Mouse (Mus musculus) MEL (cell line): ENCODE measurements around the gene Pcmt1. TPM values are rescaled to one million over a fixed set of nuclear protein-coding genes. Genes with fewer than 3 reads are reported as not detected.

ENCODE experiments used
- DNase-seq: peaks from one replicate; pipeline ENCODE4 v3.0.0; 2011; ENCODE audit warnings: low read depth, low spot score
- H3K27ac ChIP-seq: 2 replicates; pipeline ENCODE4 v1.5.1; 2012; ENCODE audit warnings: low read depth, mild to moderate bottlenecking, control low read depth, low read length, moderate library complexity; ENCODE audit not compliant: control insufficient read depth
- H3K27me3 ChIP-seq, 2 experiments: fragments of 150-350 bp in 1 of 2; sonication (generic) in 1 of 2; 2 replicates each; pipeline ENCODE4 v1.6.1; 2012; ENCODE audit warnings: low read length in 2 of 2, mild to moderate bottlenecking in 2 of 2, improper control_type of control experiment in 1 of 2, moderate library complexity in 1 of 2; ENCODE audit not compliant: insufficient read depth in 2 of 2, control insufficient read depth in 1 of 2
- H3K36me3 ChIP-seq, 2 experiments: 2 replicates each; pipeline ENCODE4 v1.6.1; 2012 to 2014; ENCODE audit warnings: low read length in 2 of 2, improper control_type of control experiment in 1 of 2, inconsistent platforms in 1 of 2, mild to moderate bottlenecking in 1 of 2; ENCODE audit not compliant: insufficient read depth in 2 of 2, control insufficient read depth in 1 of 2
- H3K4me1 ChIP-seq, 2 experiments: fragments of 150-350 bp in 1 of 2; sonication (generic) in 1 of 2; 2 replicates each; pipeline ENCODE4 v1.6.1; 2012; ENCODE audit warnings: low read length in 2 of 2, improper control_type of control experiment in 1 of 2, mild to moderate bottlenecking in 1 of 2; ENCODE audit not compliant: insufficient read depth in 2 of 2, control insufficient read depth in 1 of 2
- H3K4me3 ChIP-seq, 2 experiments: fragments of 150-350 bp in 1 of 2; sonication (generic) in 1 of 2; 2 replicates each; pipeline ENCODE4 v1.5.1; 2012; ENCODE audit warnings: low read depth in 2 of 2, low read length in 2 of 2, mild to moderate bottlenecking in 2 of 2, moderate library complexity in 2 of 2, control low read depth in 1 of 2, improper control_type of control experiment in 1 of 2; ENCODE audit not compliant: control insufficient read depth in 1 of 2, insufficient read depth in 1 of 2
- H3K79me2 ChIP-seq: 2 replicates; pipeline ENCODE4 v1.6.1; 2012; ENCODE audit warnings: mild to moderate bottlenecking, low read length, moderate library complexity; ENCODE audit not compliant: control insufficient read depth, poor library complexity, insufficient read depth
- H3K9ac ChIP-seq: 2 replicates; pipeline ENCODE4 v1.6.1; 2012; ENCODE audit warnings: low read depth, mild to moderate bottlenecking, control low read depth, low read length, moderate library complexity; ENCODE audit not compliant: control insufficient read depth, poor library complexity, severe bottlenecking
- H3K9me3 ChIP-seq: fragments of 150-350 bp; sonication (generic); replicated peaks from 2 replicates; pipeline ENCODE4 v1.6.1; 2012; ENCODE audit warnings: mild to moderate bottlenecking, low read length, improper control_type of control experiment, moderate library complexity; ENCODE audit not compliant: insufficient read depth
- BHLHE40 ChIP-seq: IDR thresholded peaks from 2 replicates; pipeline ENCODE4 v1.6.1; 2012; ENCODE audit warnings: low read depth, mild to moderate bottlenecking, inconsistent platforms, low read length, improper control_type of control experiment, borderline replicate concordance
- CHD1 ChIP-seq: IDR thresholded peaks from 2 replicates; pipeline ENCODE4 v1.6.1; 2012; ENCODE audit warnings: low read depth, mild to moderate bottlenecking, inconsistent platforms, low read length, improper control_type of control experiment
- CHD2 ChIP-seq: IDR thresholded peaks from 2 replicates; pipeline ENCODE4 v1.6.1; 2011; ENCODE audit warnings: low read length, improper control_type of control experiment
- CTCF ChIP-seq, 3 experiments: IDR thresholded peaks in 2 of 3; conservative IDR thresholded peaks in 1 of 3; 2 replicates each; pipeline ENCODE4 v1.5.1; 2011 to 2012; ENCODE audit warnings: low read length in 3 of 3, low read depth in 2 of 3, mild to moderate bottlenecking in 2 of 3, improper control_type of control experiment in 1 of 3, inconsistent platforms in 1 of 3, mixed read lengths in 1 of 3, moderate library complexity in 1 of 3; ENCODE audit not compliant: control insufficient read depth in 1 of 3, insufficient read depth in 1 of 3, poor library complexity in 1 of 3, severe bottlenecking in 1 of 3
- E2F4 ChIP-seq: IDR thresholded peaks from 2 replicates; pipeline ENCODE4 v1.6.1; 2011; ENCODE audit warnings: low read depth, low read length, improper control_type of control experiment, borderline replicate concordance
- ELF1 ChIP-seq: IDR thresholded peaks from 2 replicates; pipeline ENCODE4 v1.6.1; 2014; ENCODE audit warnings: low read depth, mild to moderate bottlenecking, inconsistent platforms, low read length, improper control_type of control experiment, moderate library complexity
- EP300 ChIP-seq, 2 experiments: IDR thresholded peaks; 2 replicates each; pipeline ENCODE4 v1.6.1; 2011; ENCODE audit warnings: improper control_type of control experiment in 2 of 2, low read length in 2 of 2, low read depth in 1 of 2, mild to moderate bottlenecking in 1 of 2
- ETS1 ChIP-seq: IDR thresholded peaks from 2 replicates; pipeline ENCODE4 v1.6.1; 2012; ENCODE audit warnings: low read depth, mild to moderate bottlenecking, inconsistent platforms, low read length, improper control_type of control experiment, moderate library complexity
- GABPA ChIP-seq: IDR thresholded peaks from 2 replicates; pipeline ENCODE4 v1.6.1; 2012; ENCODE audit warnings: low read depth, mild to moderate bottlenecking, inconsistent platforms, low read length, improper control_type of control experiment, moderate library complexity
- GATA1 ChIP-seq: IDR thresholded peaks from 2 replicates; pipeline ENCODE4 v1.6.1; 2011; ENCODE audit warnings: low read depth, low read length, improper control_type of control experiment
- HCFC1 ChIP-seq: IDR thresholded peaks from 2 replicates; pipeline ENCODE4 v1.6.1; 2012; ENCODE audit warnings: low read depth, mild to moderate bottlenecking, inconsistent platforms, low read length, improper control_type of control experiment, moderate library complexity
- KAT2A ChIP-seq: conservative IDR thresholded peaks from 2 replicates; pipeline ENCODE4 v1.6.1; 2012; ENCODE audit warnings: low read depth, low read length, improper control_type of control experiment, inconsistent platforms
- MAFK ChIP-seq: IDR thresholded peaks from 2 replicates; pipeline ENCODE4 v1.6.1; 2011; ENCODE audit warnings: low read depth, mild to moderate bottlenecking, low read length, improper control_type of control experiment, borderline replicate concordance
- MAZ ChIP-seq: IDR thresholded peaks from 2 replicates; pipeline ENCODE4 v1.6.1; 2012; ENCODE audit warnings: low read depth, mild to moderate bottlenecking, inconsistent platforms, low read length, improper control_type of control experiment
- MYC ChIP-seq: IDR thresholded peaks from 2 replicates; pipeline ENCODE4 v1.6.1; 2011; ENCODE audit warnings: low read depth, mild to moderate bottlenecking, low read length, improper control_type of control experiment, moderate library complexity
- NRF1 ChIP-seq: IDR thresholded peaks from 2 replicates; pipeline ENCODE4 v1.6.1; 2014; ENCODE audit warnings: low read depth, mild to moderate bottlenecking, inconsistent platforms, low read length, improper control_type of control experiment, moderate library complexity; ENCODE audit not compliant: poor library complexity, insufficient read depth, severe bottlenecking
- POLR2AphosphoS5 ChIP-seq: IDR thresholded peaks from 2 replicates; pipeline ENCODE4 v1.6.1; 2012; ENCODE audit warnings: low read depth, borderline replicate concordance, mild to moderate bottlenecking, inconsistent platforms, low read length, moderate library complexity, mixed read lengths
- RCOR1 ChIP-seq: IDR thresholded peaks from 2 replicates; pipeline ENCODE4 v1.6.1; 2012; ENCODE audit warnings: low read depth, mild to moderate bottlenecking, inconsistent platforms, low read length, improper control_type of control experiment
- SIN3A ChIP-seq: IDR thresholded peaks from 2 replicates; pipeline ENCODE4 v1.6.1; 2012; ENCODE audit warnings: low read length, improper control_type of control experiment, inconsistent platforms
- SMC3 ChIP-seq: IDR thresholded peaks from 2 replicates; pipeline ENCODE4 v1.6.1; 2011; ENCODE audit warnings: low read depth, low read length, improper control_type of control experiment
- TAL1 ChIP-seq: IDR thresholded peaks from 2 replicates; pipeline ENCODE4 v1.6.1; 2012; ENCODE audit warnings: mild to moderate bottlenecking, inconsistent platforms, low read length, moderate library complexity, mixed read lengths
- TBP ChIP-seq: IDR thresholded peaks from 2 replicates; pipeline ENCODE4 v1.8.0; 2011; ENCODE audit warnings: low read depth, low read length, improper control_type of control experiment
- TCF12 ChIP-seq: IDR thresholded peaks from 2 replicates; pipeline ENCODE4 v1.6.1; 2014; ENCODE audit warnings: low read depth, mild to moderate bottlenecking, inconsistent platforms, low read length, improper control_type of control experiment, moderate library complexity
- UBTF ChIP-seq: IDR thresholded peaks from 2 replicates; pipeline ENCODE4 v1.6.1; 2012; ENCODE audit warnings: low read depth, mild to moderate bottlenecking, inconsistent platforms, low read length, improper control_type of control experiment, moderate library complexity, borderline replicate concordance; ENCODE audit not compliant: insufficient read depth
- ZC3H11A ChIP-seq: IDR thresholded peaks from 2 replicates; pipeline ENCODE4 v1.6.1; 2012; ENCODE audit warnings: low read depth, mild to moderate bottlenecking, inconsistent platforms, low read length, improper control_type of control experiment
- ZKSCAN1 ChIP-seq: IDR thresholded peaks from 2 replicates; pipeline ENCODE4 v1.6.1; 2012; ENCODE audit warnings: low read depth, mild to moderate bottlenecking, inconsistent platforms, low read length, improper control_type of control experiment, moderate library complexity
- ZMIZ1 ChIP-seq: IDR thresholded peaks from 2 replicates; pipeline ENCODE4 v1.6.1; 2012; ENCODE audit warnings: low read depth, mild to moderate bottlenecking, inconsistent platforms, low read length, improper control_type of control experiment, moderate library complexity
- ZNF384 ChIP-seq: IDR thresholded peaks from 2 replicates; pipeline ENCODE4 v1.6.1; 2012; ENCODE audit warnings: low read depth, mild to moderate bottlenecking, inconsistent platforms, low read length, improper control_type of control experiment
- polyA plus RNA-seq, 2 experiments: library from polyadenylated mRNA; stranded (reverse) in 1 of 2; unstranded in 1 of 2; fragments of >175 nt in 1 of 2; fragments of >200 nt in 1 of 2; gene quantifications; 2 replicates each; pipeline versions ENCODE4 v1.2.1 to v1.2.4; 2012; ENCODE audit warnings: low replicate concordance in 2 of 2, low read depth in 1 of 2; ENCODE audit not compliant: insufficient read length in 2 of 2, insufficient read depth in 1 of 2, missing spikeins in 1 of 2
- total RNA-seq: library from RNA; depleted of rRNA; stranded (reverse); fragments of 300-350 nt; gene quantifications from 2 replicates; pipeline ENCODE4 v1.2.3, GENCODE M21; 2012

Gene Pcmt1
- total and polyA plus RNA-seq, 3 experiments: 90.7 to 121 TPM; not detected in 1

DNA sequence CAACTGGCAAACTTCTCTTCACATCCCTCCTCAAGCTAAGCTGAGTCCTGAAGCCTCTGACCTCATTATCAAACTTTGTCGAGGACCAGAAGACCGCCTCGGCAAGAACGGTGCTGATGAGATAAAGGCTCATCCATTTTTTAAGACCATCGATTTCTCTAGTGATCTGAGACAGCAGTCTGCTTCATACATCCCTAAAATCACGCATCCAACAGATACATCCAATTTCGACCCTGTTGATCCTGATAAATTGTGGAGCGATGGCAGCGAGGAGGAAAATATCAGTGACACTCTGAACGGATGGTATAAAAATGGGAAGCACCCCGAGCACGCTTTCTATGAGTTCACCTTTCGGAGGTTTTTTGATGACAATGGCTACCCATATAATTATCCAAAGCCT lies 31.6 kb upstream of the Pcmt1 start:
- no peak for DNase-seq
- no peaks in the 10 kb centered on the region for H3K79me2 ChIP-seq
- H3K36me3 ChIP-seq: peaks cover 0 to 38% of the 10 kb centered on the region in 2 experiments; a peak in 2 of 4 replicates
- TF ChIP-seq KAT2A: no peak
- no peak for TF ChIP-seq MAZ
- TF ChIP-seq CHD2: no peak
- TF ChIP-seq SMC3: no peak
- TF ChIP-seq ZMIZ1: no peak
- TF ChIP-seq ZNF384: no peak
- no peak for TF ChIP-seq GATA1
- TF ChIP-seq ETS1: no peak
- TF ChIP-seq ZC3H11A: no peak
- no peak for TF ChIP-seq POLR2AphosphoS5
- no peak for TF ChIP-seq EP300 (IDR thresholded peaks at IDR 0.05; ENCODE audit: low read depth in 1 of 2, low read length in 2 of 2)
- no peak for TF ChIP-seq CTCF (IDR thresholded peaks at IDR 0.05 in 2 of 3, conservative IDR thresholded peaks at IDR 0.05 in 1 of 3; ENCODE audit: control insufficient read depth in 1 of 3, insufficient read depth in 1 of 3, low read depth in 2 of 3, low read length in 3 of 3, poor library complexity in 1 of 3, severe bottlenecking in 1 of 3)
- TF ChIP-seq ELF1: no peak
- no peak for TF ChIP-seq MYC
- TF ChIP-seq MAFK: no peak
- no peak for TF ChIP-seq BHLHE40
- TF ChIP-seq, all 39 proteins: peak for 0
- Histone ChIP-seq H3K27ac (no peak overlapping the region), H3K9ac (no peak overlapping the region), H3K4me3 (no peak overlapping the region), H3K9me3 (no peaks in the 10 kb centered on the region), H3K4me1 (no peaks in the 10 kb centered on the region; a peak in 1 of 4 replicates), H3K27me3 (no peaks in the 10 kb centered on the region)

DNA sequence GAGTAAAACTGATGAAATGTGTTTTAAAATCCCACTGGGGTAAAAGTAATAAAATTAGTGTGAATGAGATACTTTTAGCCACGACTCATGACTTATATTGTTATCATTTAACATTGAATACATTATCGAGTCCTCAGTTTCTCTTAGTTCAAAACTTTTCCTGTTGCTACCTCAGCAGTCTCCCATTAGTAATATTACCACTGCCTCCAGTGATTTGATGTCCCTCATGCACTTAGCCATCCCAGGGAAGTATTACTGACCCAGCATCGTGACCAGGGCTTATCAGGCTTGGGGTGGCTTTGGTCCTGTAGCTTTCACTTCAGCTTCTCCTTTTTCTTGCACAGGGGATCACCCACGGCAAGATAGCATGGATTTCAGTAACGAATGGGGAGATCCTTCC lies 29.2 kb upstream of the Pcmt1 start:
- no peaks in the 10 kb centered on the region; a peak in 1 of 4 replicates for H3K4me1 ChIP-seq
- TF ChIP-seq MAZ (no peak), HCFC1 (no peak), CTCF (IDR thresholded peaks at IDR 0.05 in 2 of 3, conservative IDR thresholded peaks at IDR 0.05 in 1 of 3; ENCODE audit: control insufficient read depth in 1 of 3, insufficient read depth in 1 of 3, low read depth in 2 of 3, low read length in 3 of 3, poor library complexity in 1 of 3, severe bottlenecking in 1 of 3) (no peak), TBP (no peak), GABPA (no peak), RCOR1 (no peak), TCF12 (no peak), E2F4 (no peak), UBTF (no peak), ZNF384 (no peak), KAT2A (no peak), EP300 (IDR thresholded peaks at IDR 0.05; ENCODE audit: low read depth in 1 of 2, low read length in 2 of 2) (no peak), SIN3A (no peak), POLR2AphosphoS5 (no peak), TAL1 (no peak), CHD2 (no peak), CHD1 (no peak), ZC3H11A (no peak), ZKSCAN1 (no peak), NRF1 (no peak)
- TF ChIP-seq, all 39 proteins: peak for 0
- DNase-seq: no peak
- Histone ChIP-seq H3K9ac (no peak overlapping the region), H3K79me2 (no peaks in the 10 kb centered on the region), H3K27ac (no peak overlapping the region), H3K27me3 (no peaks in the 10 kb centered on the region), H3K36me3 (peaks cover 0 to 43% of the 10 kb centered on the region in 2 experiments; a peak in 2 of 4 replicates), H3K9me3 (no peaks in the 10 kb centered on the region), H3K4me3 (no peak overlapping the region)
